Mouse (Mus musculus): ENCODE measurements around the gene Ssbp2.

DNA sequence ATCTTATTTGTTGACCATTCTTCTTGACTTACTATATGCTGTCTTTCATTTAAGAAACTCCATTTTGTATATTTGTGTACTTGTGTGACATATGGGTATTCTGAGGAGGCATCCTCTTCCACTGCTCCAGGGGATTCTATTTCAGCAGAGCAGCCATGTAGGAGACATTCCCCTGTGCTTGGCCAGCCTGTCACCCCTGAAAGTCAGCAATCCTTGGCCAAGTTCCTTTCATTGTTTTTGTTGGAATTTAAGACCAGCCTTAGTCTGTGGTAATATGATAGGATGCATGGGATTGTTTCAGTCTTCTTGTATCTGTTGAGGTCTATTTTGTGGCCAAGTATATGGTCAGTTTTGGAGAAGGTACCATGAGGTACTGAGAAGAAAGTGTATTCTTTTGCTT is 122.1 kb downstream of the Ssbp2 start:
- TF ChIP-seq TCF12 (IDR thresholded peaks at IDR 0.05; ENCODE audit: low read depth, low read length) (no peak), POLR2A (IDR thresholded peaks at IDR 0.05; ENCODE audit: control insufficient read depth in 1 of 2, insufficient read depth in 1 of 2, low read depth in 1 of 2, low read length in 2 of 2, poor library complexity in 1 of 2) (no peak), CTCF (IDR thresholded peaks at IDR 0.05 in 2 of 3, conservative IDR thresholded peaks at IDR 0.05 in 1 of 3; ENCODE audit: control insufficient read depth in 1 of 3, insufficient read depth in 1 of 3, low read depth in 2 of 3, low read length in 3 of 3, poor library complexity in 1 of 3, severe bottlenecking in 1 of 3) (no peak), ZNF384 (IDR thresholded peaks at IDR 0.05; ENCODE audit: low read depth, low read length) (no peak), POLR2AphosphoS2 (IDR thresholded peaks at IDR 0.05; ENCODE audit: low read length) (no peak), GATA1 (IDR thresholded peaks at IDR 0.05; ENCODE audit: low read depth, low read length) (no peak)

Data from MEL (cell line).